In the genomic region with DNA sequence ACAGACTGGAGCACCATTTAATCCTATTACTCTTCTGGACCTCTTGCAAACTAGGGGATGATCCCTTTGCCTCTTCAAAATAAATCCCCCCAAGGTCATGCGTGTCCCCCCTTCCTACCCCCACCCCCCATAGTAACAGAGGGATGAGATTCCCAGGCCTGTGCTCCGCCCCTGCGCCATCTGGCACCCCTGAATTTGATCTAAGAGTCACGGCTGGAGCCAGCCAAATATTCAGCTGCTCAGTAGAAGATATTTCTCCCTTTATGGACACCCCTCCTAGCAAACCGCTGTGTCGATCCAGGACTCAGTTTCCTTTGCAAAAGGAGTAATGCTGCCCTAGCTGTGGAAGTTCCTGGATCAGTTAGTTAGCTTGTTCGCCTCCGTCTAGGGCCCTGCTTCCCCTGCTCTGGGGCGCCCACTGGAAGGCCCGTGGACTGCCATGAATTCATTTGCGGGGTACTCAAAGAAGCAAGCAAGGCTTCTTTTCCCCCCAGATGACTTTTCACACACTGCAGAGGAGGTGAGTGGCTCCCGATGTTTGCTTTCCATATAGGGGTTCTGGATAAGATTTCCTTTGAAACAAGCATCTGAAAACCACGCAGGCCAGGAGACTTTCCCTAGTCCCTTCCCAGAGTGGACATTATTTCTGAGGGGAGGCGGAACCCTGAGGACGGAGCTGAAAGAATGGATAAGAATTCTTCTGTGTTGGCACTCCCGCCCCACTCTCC, we compare ENCODE assay signal across 8 mouse cellular contexts.
DNase-seq lines count a peak whose midpoint lies in the region; ATAC-seq lines count a peak whose summit lies in the region.

No protein-coding gene starts in this region.

- WGBS in lung, embryonic 15.5 days: 27% methylated on average over 16 of the region's 16 CpGs
- 41% methylated on average over 16 of the region's 16 CpGs for WGBS in intestine, embryonic 16.5 days

- peak overlapping the region; percentile 48 for H3K4me2 ChIP-seq in lung, embryonic 15.5 days
- H3K4me2 ChIP-seq in intestine, embryonic 16.5 days (ENCODE audit: low read depth, low read length): peak overlapping the region; percentile 32

- peak overlapping the region; percentile 90 for H3K27ac ChIP-seq in lung, embryonic 15.5 days
- H3K27ac ChIP-seq in intestine, embryonic 16.5 days (ENCODE audit: low read length): peak overlapping the region; percentile 20

- DNase-seq in embryo, embryonic 11 days: peak; percentile 48
- no peak for DNase-seq in embryo, embryonic 10 days (ENCODE audit: low spot score)
- no peak for DNase-seq in lung, adult 18-20 months
- peak; percentile 68 for DNase-seq in retina, postnatal 7 days (ENCODE audit: low read depth, low spot score)
- DNase-seq in Muller cell, postnatal 12 days (ENCODE audit: inconsistent ontology term): no peak

- peaks cover 10% of the 10 kb centered on the region; the same call in 1 of the 2 replicates for H3K9me3 ChIP-seq in lung, embryonic 15.5 days
- H3K9me3 ChIP-seq in intestine, embryonic 16.5 days (ENCODE audit: control insufficient read depth, low read length): 0 out of 2 replicates have a peak, but pooled peaks cover 4% of the 10 kb centered on the region

- no peaks in the 10 kb centered on the region for H3K27me3 ChIP-seq in lung, embryonic 15.5 days
- H3K27me3 ChIP-seq in intestine, embryonic 16.5 days (replicated peaks; ENCODE audit: control insufficient read depth, insufficient read depth, low read length): no peaks in the 10 kb centered on the region

- no peaks in the 10 kb centered on the region for H3K36me3 ChIP-seq in lung, embryonic 15.5 days
- H3K36me3 ChIP-seq in intestine, embryonic 16.5 days (ENCODE audit: control insufficient read depth, insufficient read depth, low read length): no peaks in the 10 kb centered on the region

- peak; percentile 41; the same call in 1 of the 2 replicates for ATAC-seq in lung, embryonic 15.5 days (ENCODE audit: borderline replicate concordance, extremely low read depth, low FRiP score, low TSS enrichment)
- no peak for ATAC-seq in intestine, embryonic 16.5 days
- no peak for ATAC-seq in megakaryocyte-erythroid progenitor cell, adult 5-6 weeks (replicated peaks; ENCODE audit: low FRiP score, low TSS enrichment, poor library complexity, severe bottlenecking)

- H3K4me1 ChIP-seq in lung, embryonic 15.5 days: peaks cover 25% of the 10 kb centered on the region
- H3K4me1 ChIP-seq in intestine, embryonic 16.5 days (ENCODE audit: control insufficient read depth, insufficient read depth, low read length): peaks cover 12% of the 10 kb centered on the region

- H3K4me3 ChIP-seq in lung, embryonic 15.5 days: peak overlapping the region; percentile 9; the same call in 1 of the 2 replicates
- no peak overlapping the region for H3K4me3 ChIP-seq in intestine, embryonic 16.5 days (ENCODE audit: low read length)

- peak overlapping the region; percentile 19 for H3K9ac ChIP-seq in lung, embryonic 15.5 days
- no peak overlapping the region for H3K9ac ChIP-seq in intestine, embryonic 16.5 days (ENCODE audit: low read depth, low read length)

Comparison
In these comparisons a context has a peak if more than half of its experiments do, and no peak if none do; other contexts are left out.
1. DNase-seq: peak in embryo, embryonic 11 days (single experiment) and retina, postnatal 7 days (single experiment); none in embryo, embryonic 10 days (single experiment), lung, adult 18-20 months (0 of 2) and Muller cell, postnatal 12 days (single experiment).